Mouse (Mus musculus): ENCODE results near the gene Xdh.

GRCm38 (mm10) chr17:73972648-73973047, 22.7 kb upstream of the Xdh start:
- no peak for TF ChIP-seq POLR2A (IDR thresholded peaks at IDR 0.05; ENCODE audit: low read depth, low read length)
- no peak for TF ChIP-seq CTCF (IDR thresholded peaks at IDR 0.05; ENCODE audit: extremely low read depth, insufficient read length, insufficient replicate concordance, low read depth, low read length)

Measured in small intestine, adult 2 months (tissue).